Mouse (Mus musculus): Measurements from ENCODE around the gene Dusp28.

DNA sequence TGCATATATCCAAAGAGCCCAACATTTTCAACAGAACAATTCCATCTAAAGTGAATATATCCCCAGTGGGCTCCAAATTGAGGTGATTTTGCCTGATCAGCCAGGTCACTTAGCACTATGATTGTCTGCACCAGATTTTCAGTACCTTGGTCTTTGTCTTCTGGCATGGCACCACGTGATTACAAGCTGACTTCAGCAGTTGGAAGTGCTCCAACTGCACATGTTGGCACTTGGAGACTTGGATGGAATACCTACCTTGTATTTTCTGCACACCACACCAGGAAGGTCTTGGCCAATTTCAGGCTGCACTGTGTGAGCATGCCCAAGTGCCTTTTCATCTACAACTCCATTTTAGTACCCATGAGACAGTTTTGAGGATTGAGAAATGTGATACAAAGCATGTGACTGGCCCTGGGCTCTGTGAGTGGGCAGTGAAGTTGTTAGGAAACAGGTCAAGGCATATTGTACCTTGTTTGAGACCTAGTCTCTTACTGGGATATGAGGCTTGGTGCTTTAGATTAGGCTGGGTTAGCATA lies 23.5 kb downstream of the Dusp28 start:
- no peak for TF ChIP-seq GATA1 (IDR thresholded peaks at IDR 0.05; ENCODE audit: borderline replicate concordance, low read length)
- no peak for TF ChIP-seq FLI1 (IDR thresholded peaks at IDR 0.05; ENCODE audit: low read length)

Data from megakaryocyte, embryonic 14.5 days (primary cell).